Mouse (Mus musculus) left cerebral cortex, adult 8-10 months (tissue): ENCODE data around the gene Ang4. TPM values are rescaled to one million over a fixed set of nuclear protein-coding genes. Genes with fewer than 3 reads are reported as not detected.
A peak's percentile ranks its signal among the peaks of the same experiment; 100 is the strongest.

Experiments used
- DNase-seq, 2 experiments: peaks; one replicate each; pipeline ENCODE4 v3.0.0; 2022; ENCODE audit warnings: low spot score in 2 of 2
- total RNA-seq, 4 experiments: library from RNA; stranded (reverse); gene quantifications; 2 replicates each; pipeline ENCODE4 v1.2.4; 2022

Gene Ang4
- total RNA-seq, result not detected

GRCm38 (mm10) chr14:51773490-51773889 is at the start of gene Ang4:
Gene Ang4 (minus strand): TSS chr14:51773590.
- no peak for DNase-seq

- DNase-seq, result no peak
Measured at GRCm38 (mm10) chr14:51799746-51800145, 26.4 kb upstream of the Ang4 start, which contains the start of gene AY358078. Gene AY358078 (plus strand): TSS chr14:51800046.

- DNase-seq, result no peak
Measured at GRCm38 (mm10) chr14:51794106-51794505, 20.7 kb upstream of the Ang4 start.

GRCm38 (mm10) chr14:51789196-51789595 is 15.8 kb upstream of the Ang4 start:
- DNase-seq, result no peak

GRCm38 (mm10) chr14:51787061-51787460 is 13.7 kb upstream of the Ang4 start:
- no peak for DNase-seq

- DNase-seq, result no peak
Measured at GRCm38 (mm10) chr14:51786335-51786734, 12.9 kb upstream of the Ang4 start.

- no peak for DNase-seq
Measured at GRCm38 (mm10) chr14:51778865-51779481, 5.6 kb upstream of the Ang4 start.

GRCm38 (mm10) chr14:51777791-51778190 is 4.4 kb upstream of the Ang4 start:
- DNase-seq, result no peak

GRCm38 (mm10) chr14:51771378-51771777 is 2.0 kb downstream of the Ang4 start:
- peak in 1 of 2 experiments; percentile 1 for DNase-seq

- DNase-seq, result no peak
Measured at GRCm38 (mm10) chr14:51755944-51756343, 17.4 kb downstream of the Ang4 start.

- DNase-seq, result no peak
Measured at GRCm38 (mm10) chr14:51740347-51741170, 32.8 kb downstream of the Ang4 start.

- no peak for DNase-seq
Measured at GRCm38 (mm10) chr14:51739150-51739993, 34.0 kb downstream of the Ang4 start.

- no peak for DNase-seq
Measured at GRCm38 (mm10) chr14:51738411-51739149, 34.8 kb downstream of the Ang4 start.

GRCm38 (mm10) chr14:51737967-51738366 is 35.4 kb downstream of the Ang4 start:
- DNase-seq, result no peak

- DNase-seq, result no peak
Measured at GRCm38 (mm10) chr14:51717083-51717482, 56.3 kb downstream of the Ang4 start, which contains the start of gene Gm5800. Gene Gm5800 (minus strand): TSS chr14:51717183.

Other genes starting within 250 kb of the Ang4 start
- gene Gm5622, start 220.8 kb downstream of the Ang4 start, total RNA-seq, result not detected
- not detected for gene Gm17175, start 199.5 kb downstream of the Ang4 start, total RNA-seq
- gene Gm17174, start 181.5 kb downstream of the Ang4 start, total RNA-seq, result not detected
- not detected for gene Gm17078, start 162.3 kb downstream of the Ang4 start, total RNA-seq
- gene Gm4181, start 137.9 kb downstream of the Ang4 start, total RNA-seq, result not detected
- not detected for gene Gm17079, start 78.1 kb downstream of the Ang4 start, total RNA-seq
- not detected for gene Gm5800, start 56.4 kb downstream of the Ang4 start, total RNA-seq
- not detected for gene AY358078, start 26.5 kb upstream of the Ang4 start, total RNA-seq
- gene Ear6, start 80.1 kb upstream of the Ang4 start, total RNA-seq, result not detected
- 10 to 100 TPM; 26.5 to 30.4 (median 28.4) TPM for gene Mettl17, start 111.3 kb upstream of the Ang4 start, total RNA-seq
- 1 to 10 TPM; 3.2 to 5.3 (median 3.8) TPM for gene Slc39a2, start 119.3 kb upstream of the Ang4 start, total RNA-seq
- gene Ndrg2, start 140.6 kb upstream of the Ang4 start, total RNA-seq, result 100 to 1,000 TPM; 798 to 932 (median 862) TPM
- not detected for gene Tppp2, start 144.8 kb upstream of the Ang4 start, total RNA-seq
- gene Rnase13, start 149.2 kb upstream of the Ang4 start, total RNA-seq, result not detected
- gene Arhgef40, start 211.1 kb upstream of the Ang4 start, total RNA-seq, result 10 to 100 TPM; 28.0 to 39.5 (median 32.9) TPM
- under 1 TPM in 2 of 4 experiments, not detected in 2; 0.51 to 0.59 TPM for gene Tmem253, start 242.1 kb upstream of the Ang4 start, total RNA-seq
- gene Zfp219, start 247.1 kb upstream of the Ang4 start, total RNA-seq, result 10 to 100 TPM; 35.8 to 44.1 (median 42.2) TPM